In genomic region chr13:51839250-51840026, GRCm38 (mm10) we compare ENCODE assay signal across 10 mouse cellular contexts. TPM values are rescaled to one million over a fixed set of nuclear protein-coding genes. Genes with fewer than 3 reads are reported as not detected.
DNase-seq lines count a peak whose midpoint lies in the region; ATAC-seq and TF ChIP-seq lines count a peak whose summit lies in the region.
"Had no signal": no experiment of that assay in that cellular context is flagged by ENCODE, and none has a peak within 500 bp of the region (broad histone marks: within the 10 kb centered on the region; RNA-seq: fewer than 3 reads in every experiment).

No protein-coding gene starts in this region.

- H3K36me3 ChIP-seq in ES-E14 (ENCODE audit: control insufficient read depth, insufficient read depth, low read length, poor library complexity, severe bottlenecking), result no peaks in the 10 kb centered on the region
- H3K36me3 ChIP-seq in intestine, postnatal 0 days (ENCODE audit: control insufficient read depth, insufficient read depth), result no peaks in the 10 kb centered on the region
- H3K36me3 ChIP-seq: embryonic facial prominence, embryonic 13.5 days; limb, embryonic 12.5 days had no signal

- no peak overlapping the region for H3K4me3 ChIP-seq in ES-E14 (ENCODE audit: insufficient read depth in 1 of 2, low read depth in 1 of 2, low read length in 2 of 2, poor library complexity in 1 of 2, severe bottlenecking in 1 of 2)
- H3K4me3 ChIP-seq in intestine, postnatal 0 days (ENCODE audit: low read depth, low read length), result no peak overlapping the region
- H3K4me3 ChIP-seq: embryonic facial prominence, embryonic 13.5 days; limb, embryonic 12.5 days had no signal

- in situ Hi-C loops in ES-E14 (cut with MboI; ENCODE audit: low sequenced_read_pairs in 2 of 2, unreplicated experiment in 2 of 2), result loop anchor here (5.0 to 25.0 kb wide), 4 partner anchors 383 to 798 kb away; partner anchors contain the start of gene Diras2 (in 1 of the 2)

- no peak overlapping the region for H3K27ac ChIP-seq in ES-E14 (ENCODE audit: insufficient read depth, low read depth, low read length, poor library complexity, severe bottlenecking)
- no peak overlapping the region for H3K27ac ChIP-seq in intestine, postnatal 0 days (ENCODE audit: low read depth, low read length)
- H3K27ac ChIP-seq: embryonic facial prominence, embryonic 13.5 days; limb, embryonic 12.5 days had no signal

- peak; percentile 96 for TF ChIP-seq CTCF in intestine, postnatal 0 days (IDR thresholded peaks at IDR 0.05; ENCODE audit: low read depth)

- ATAC-seq in intestine, postnatal 0 days, result peak; percentile 32; the same call in 1 of the 2 replicates

- peaks cover 16% of the 10 kb centered on the region; the same call in 1 of the 2 replicates for H3K27me3 ChIP-seq in intestine, postnatal 0 days (replicated peaks; ENCODE audit: control insufficient read depth, insufficient read depth, low read length)

- H3K9me3 ChIP-seq in ES-E14 (ENCODE audit: control insufficient read depth, insufficient read depth, low read depth, low read length), result no peaks in the 10 kb centered on the region
- no peaks in the 10 kb centered on the region for H3K9me3 ChIP-seq in intestine, postnatal 0 days (ENCODE audit: control insufficient read depth)
- H3K9me3 ChIP-seq: embryonic facial prominence, embryonic 13.5 days; limb, embryonic 12.5 days had no signal

- peak; percentile 56 to 74 for DNase-seq in heart, postnatal 10 days
- no peak for DNase-seq in heart, postnatal 36 days
- DNase-seq in 3T3-L1 (ENCODE audit: low read depth, low spot score) (peak; percentile 79), ES-E14 (ENCODE audit: low read depth, low spot score) (no peak)
- DNase-seq in embryo, embryonic 9.5 days (ENCODE audit: extremely low spot score), result peak; percentile 66
- peak; percentile 69 for DNase-seq in mesoderm, embryonic 11.5 days (ENCODE audit: low read depth, low spot score)
- no peak for DNase-seq in urinary bladder, adult 2 months (ENCODE audit: low spot score)

- intact Hi-C loops in heart, postnatal 10 days (cut with DNase I), result loop anchor here (1.0 to 2.0 kb wide), 2 partner anchors 384 to 695 kb away; no protein-coding TSS in a partner anchor
- intact Hi-C loops in heart, postnatal 36 days (cut with DNase I), result loop anchor here (1.0 to 10.0 kb wide), 4 partner anchors 384 to 789 kb away; partner anchors contain the start of gene Diras2

- WGBS in intestine, postnatal 0 days, result 12% methylated on average over 8 of the region's 8 CpGs

- H3K4me1 ChIP-seq in ES-E14 (ENCODE audit: control insufficient read depth in 2 of 2, insufficient read depth in 2 of 2, low read length in 2 of 2, poor library complexity in 1 of 2), result peaks cover 0 to 8% of the 10 kb centered on the region in 2 experiments; a peak in 1 of 4 replicates
- H3K4me1 ChIP-seq in intestine, postnatal 0 days (replicated peaks; ENCODE audit: control insufficient read depth, insufficient read depth, low read length), result 0 out of 2 replicates have a peak, but pooled peaks cover 3% of the 10 kb centered on the region

- H3K9ac ChIP-seq in ES-E14 (ENCODE audit: insufficient read depth, low read depth, low read length, poor library complexity, severe bottlenecking), result no peak overlapping the region
- H3K9ac ChIP-seq in intestine, postnatal 0 days (ENCODE audit: low read depth, low read length), result no peak overlapping the region
- H3K9ac ChIP-seq: embryonic facial prominence, embryonic 13.5 days; limb, embryonic 12.5 days had no signal

- no peak overlapping the region for H3K4me2 ChIP-seq in intestine, postnatal 0 days (replicated peaks; ENCODE audit: low read depth)
- H3K4me2 ChIP-seq: embryonic facial prominence, embryonic 13.5 days; limb, embryonic 12.5 days had no signal

TF ChIP-seq in ES-E14, 5 proteins besides CTCF, POLR2A, EP300 and RAD21:
- TF ChIP-seq ZC3H11A (IDR thresholded peaks at IDR 0.05; ENCODE audit: borderline replicate concordance, low read depth, low read length) (peak; percentile 99; the same call in 1 of the 2 replicates), HCFC1 (IDR thresholded peaks at IDR 0.05; ENCODE audit: borderline replicate concordance, insufficient read depth, low read length) (no peak), CHD2 (IDR thresholded peaks at IDR 0.05; ENCODE audit: low read depth, low read length) (no peak)
TF ChIP-seq in ES-E14: peak in this region for 1.

RNA-seq across cellular contexts. Expression of gene Gadd45g, which starts 7.0 kb away (rescaled TPM):
- 10 to 100 TPM; 27.8 to 37.9 TPM for total RNA-seq in heart, postnatal 10 days (2021)
- 10 to 100 TPM in 1 of 2 experiments, 1 to 10 TPM in 1; 9.5 to 10.7 TPM for total RNA-seq in heart, postnatal 36 days (2021)
- 43.3 and 57.8 TPM in 2 replicates for total RNA-seq in ES-E14 (2012; rRNA removed)
- polyA plus RNA-seq in intestine, postnatal 0 days (2015; fragmentation: Nextera tagmentation; extraction: Ambion mirVana), result 28.7 and 32.7 TPM in 2 replicates
- polyA plus RNA-seq in urinary bladder, adult 2 months (2012; rRNA removed), result 68.6 and 122 TPM in 2 replicates

RNA-seq across cellular contexts. Expression of gene Sema4d, which starts 45.9 kb away (rescaled TPM):
- total RNA-seq in heart, postnatal 10 days (2021), result 10 to 100 TPM; 69.1 to 79.5 TPM
- 10 to 100 TPM; 69.8 to 77.5 TPM for total RNA-seq in heart, postnatal 36 days (2021)
- 25.1 and 33.4 TPM in 2 replicates for total RNA-seq in ES-E14 (2012; rRNA removed)
- polyA plus RNA-seq in intestine, postnatal 0 days (2015; fragmentation: Nextera tagmentation; extraction: Ambion mirVana), result 3.4 TPM in 2 replicates
- polyA plus RNA-seq in urinary bladder, adult 2 months (2012; rRNA removed), result 6.1 and 8.1 TPM in 2 replicates

Comparison
In these comparisons a context has a peak if more than half of its experiments do, and no peak if none do; other contexts are left out.
1. DNase-seq: peak in heart, postnatal 10 days (2 of 2), 3T3-L1 (single experiment), embryo, embryonic 9.5 days (single experiment) and mesoderm, embryonic 11.5 days (single experiment); none in heart, postnatal 36 days (0 of 2), ES-E14 (single experiment) and urinary bladder, adult 2 months (single experiment).